Mouse (Mus musculus) hindbrain, postnatal 0 days (tissue): ENCODE data around the gene Rtp1. TPM values are rescaled to one million over a fixed set of nuclear protein-coding genes. Genes with fewer than 3 reads are reported as not detected.
A peak's percentile ranks its signal among the peaks of the same experiment; 100 is the strongest.

ENCODE experiments used
- ATAC-seq: fragments of 200-750 bp; cut with Nextera tagmentation; 2 replicates; pipeline ENCODE4 v1.8.0; 2017; ENCODE audit warnings: mild to moderate bottlenecking, moderate TSS enrichment, moderate library complexity
- DNase-seq: peaks from one replicate; pipeline ENCODE4 v3.0.0-alpha.2; 2015; ENCODE audit warnings: low spot score
- H3K27ac ChIP-seq: fragments of 300-500 bp; sonication (generic); 2 replicates; pipeline ENCODE4 v1.5.1; 2014; ENCODE audit warnings: mild to moderate bottlenecking
- H3K27me3 ChIP-seq: fragments of 300-500 bp; sonication (generic); 2 replicates; pipeline ENCODE4 v1.6.1; 2014; ENCODE audit warnings: low read length, mixed read lengths; ENCODE audit not compliant: insufficient read depth
- H3K36me3 ChIP-seq: fragments of 300-500 bp; sonication (generic); 2 replicates; pipeline ENCODE4 v1.6.1; 2014; ENCODE audit warnings: low read length, mixed read lengths; ENCODE audit not compliant: insufficient read depth
- H3K4me1 ChIP-seq: fragments of 300-500 bp; sonication (generic); 2 replicates; pipeline ENCODE4 v1.6.1; 2014; ENCODE audit warnings: antibody characterized with exemption, low read length, mixed read lengths; ENCODE audit not compliant: insufficient read depth
- H3K4me2 ChIP-seq: fragments of 300-500 bp; sonication (generic); 2 replicates; pipeline ENCODE4 v1.6.1; 2014; ENCODE audit warnings: low read depth, mild to moderate bottlenecking, low read length, moderate library complexity, mixed read lengths
- H3K4me3 ChIP-seq: fragments of 300-500 bp; sonication (generic); 2 replicates; pipeline ENCODE4 v1.5.1; 2014; ENCODE audit warnings: low read length
- H3K9ac ChIP-seq: fragments of 300-500 bp; sonication (generic); replicated peaks from 2 replicates; pipeline ENCODE4 v1.6.1; 2014; ENCODE audit warnings: mild to moderate bottlenecking, low read length, moderate library complexity, mixed read lengths
- H3K9me3 ChIP-seq: fragments of 300-500 bp; sonication (generic); 2 replicates; pipeline ENCODE4 v1.6.1; 2016; ENCODE audit warnings: low read length, mixed read lengths
- CTCF ChIP-seq: IDR thresholded peaks from 2 replicates; pipeline ENCODE4 v1.5.1; 2016; ENCODE audit warnings: antibody characterized with exemption, control low read depth, low read depth
- WGBS: fragments of 180-500 bp; shearing (Covaris S2); extraction: QIAGEN DNeasy Blood & Tissue Kit; methylation state at CpG from one replicate; pipeline ENCODE4 v1.1.7; 2014; 5-methylcytosine and 5-hydroxymethylcytosine counted together
- polyA plus RNA-seq: library from polyadenylated mRNA; unstranded; fragments of >200 nt; fragmentation: Nextera tagmentation; extraction: Ambion mirVana; gene quantifications from 2 replicates; pipeline ENCODE4 v1.2.1, GENCODE M21; 2015
- total RNA-seq: library from RNA; depleted of rRNA; stranded (reverse); fragments of >200 nt; gene quantifications from 2 replicates; pipeline ENCODE4 v1.2.3, GENCODE M21; 2014; rRNA removed

Rtp1 gene
- 0.29 and 0.99 TPM in 2 replicates for total RNA-seq
- 0.21 and 0.36 TPM in 2 replicates for polyA plus RNA-seq

DNA sequence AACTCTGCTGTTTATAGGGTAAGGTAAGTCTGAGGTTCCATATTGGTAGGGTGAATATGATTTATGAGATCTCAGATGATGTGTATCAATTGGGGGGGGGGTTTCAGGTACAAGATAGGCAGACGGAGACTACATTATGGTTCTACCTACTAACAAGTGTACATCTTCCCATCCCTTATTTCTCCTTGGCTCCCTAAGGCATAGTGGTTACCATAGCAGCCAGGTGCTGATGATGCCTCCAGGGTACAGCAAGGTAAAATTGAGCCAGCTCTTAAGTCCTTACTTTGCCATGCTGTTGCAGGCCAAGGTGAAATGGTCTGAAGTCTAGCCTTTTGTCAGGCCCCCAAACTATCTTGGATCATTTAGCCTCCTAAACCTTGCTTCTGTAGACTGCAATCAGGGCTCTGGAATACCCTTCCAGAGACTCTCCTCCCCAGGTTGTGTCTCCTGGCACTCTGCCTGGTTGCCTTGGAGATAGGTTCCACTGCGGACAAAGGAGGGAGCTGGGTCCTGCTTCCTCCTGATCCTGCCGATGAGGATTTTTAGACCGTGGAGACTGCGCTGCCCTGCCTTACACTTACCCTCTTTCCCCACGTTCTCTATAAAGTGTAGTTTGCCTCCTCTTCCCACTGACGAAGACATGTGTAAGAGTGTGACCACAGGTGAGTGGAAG, at the start of gene Rtp1:
TSS of gene Rtp1 (plus strand) at position 487 of the 673 bp plus-strand sequence.
- ATAC-seq: peak; percentile 40; the same call in 1 of the 2 replicates
- H3K27ac ChIP-seq: no peak within 1 kb of the TSS
- 66% methylated on average over 7 of the region's 7 CpGs for WGBS
- H3K9ac ChIP-seq: no peak within 1 kb of the TSS
- TF ChIP-seq CTCF: no peak
- no peaks in the 10 kb centered on the region for H3K9me3 ChIP-seq
- H3K4me1 ChIP-seq: peaks cover 3% of the 10 kb centered on the region; the same call in 1 of the 2 replicates
- H3K4me3 ChIP-seq: no peak within 1 kb of the TSS
- no peak within 1 kb of the TSS for H3K4me2 ChIP-seq
- H3K36me3 ChIP-seq: no peaks in the 10 kb centered on the region
- no peaks in the 10 kb centered on the region for H3K27me3 ChIP-seq
- DNase-seq: peak; percentile 54

GRCm38 (mm10) chr16:23379536-23380230, 49.2 kb upstream of the Rtp1 start:
- Histone ChIP-seq H3K27me3 (no peaks in the 10 kb centered on the region), H3K9me3 (no peaks in the 10 kb centered on the region), H3K4me1 (no peaks in the 10 kb centered on the region), H3K4me2 (no peak overlapping the region), H3K4me3 (no peak overlapping the region), H3K27ac (no peak overlapping the region), H3K9ac (no peak overlapping the region), H3K36me3 (no peaks in the 10 kb centered on the region)
- no peak for TF ChIP-seq CTCF
- DNase-seq (no peak), ATAC-seq (no peak)
- 63% methylated on average over 3 of the region's 3 CpGs for WGBS

- no peak overlapping the region for H3K27ac ChIP-seq
- TF ChIP-seq CTCF: no peak
- ATAC-seq (no peak), DNase-seq (no peak)
- no peak overlapping the region for H3K4me2 ChIP-seq
- no peak overlapping the region for H3K4me3 ChIP-seq
- no peaks in the 10 kb centered on the region for H3K4me1 ChIP-seq
- no peak overlapping the region for H3K9ac ChIP-seq
- H3K9me3 ChIP-seq: no peaks in the 10 kb centered on the region
- no peaks in the 10 kb centered on the region for H3K27me3 ChIP-seq
- no peaks in the 10 kb centered on the region for H3K36me3 ChIP-seq
Measured at GRCm38 (mm10) chr16:23384304-23384703, 44.6 kb upstream of the Rtp1 start.

DNA sequence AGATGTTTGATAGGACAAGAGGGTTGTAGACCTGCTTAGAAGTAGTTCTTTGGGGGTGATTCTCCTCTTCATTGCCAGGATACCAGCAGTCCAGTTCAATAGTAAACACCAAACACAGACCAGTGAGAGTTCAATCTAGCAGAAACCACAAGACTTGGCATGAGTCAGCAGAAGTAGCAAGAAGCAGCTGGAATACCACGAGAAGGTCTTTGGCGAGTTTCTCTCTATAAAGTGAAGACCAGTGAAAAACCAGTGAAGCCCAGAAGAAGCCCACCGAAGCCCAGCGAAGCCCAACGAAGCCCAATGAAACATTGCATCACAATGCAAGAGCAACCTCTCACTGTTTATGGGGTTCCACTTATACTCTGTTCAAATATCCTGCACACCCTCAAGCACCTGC, 31.0 kb upstream of the Rtp1 start:
- WGBS: 84% methylated on average over 5 of the region's 5 CpGs
- ATAC-seq (no peak), DNase-seq (no peak)
- Histone ChIP-seq H3K4me2 (no peak overlapping the region), H3K27ac (no peak overlapping the region), H3K36me3 (no peaks in the 10 kb centered on the region), H3K9me3 (no peaks in the 10 kb centered on the region), H3K9ac (no peak overlapping the region), H3K27me3 (no peaks in the 10 kb centered on the region), H3K4me3 (no peak overlapping the region), H3K4me1 (no peaks in the 10 kb centered on the region)
- no peak for TF ChIP-seq CTCF

GRCm38 (mm10) chr16:23401463-23401862, 27.5 kb upstream of the Rtp1 start:
- Histone ChIP-seq H3K4me1 (no peaks in the 10 kb centered on the region), H3K27me3 (no peaks in the 10 kb centered on the region), H3K4me3 (no peak overlapping the region), H3K4me2 (no peak overlapping the region), H3K36me3 (no peaks in the 10 kb centered on the region), H3K27ac (no peak overlapping the region), H3K9ac (no peak overlapping the region), H3K9me3 (no peaks in the 10 kb centered on the region)
- 62% methylated on average over 4 of the region's 4 CpGs for WGBS
- TF ChIP-seq CTCF: no peak
- ATAC-seq (no peak), DNase-seq (no peak)

GRCm38 (mm10) chr16:23401959-23402358, 27.0 kb upstream of the Rtp1 start:
- no peaks in the 10 kb centered on the region for H3K36me3 ChIP-seq
- H3K9ac ChIP-seq: no peak overlapping the region
- DNase-seq (no peak), ATAC-seq (no peak)
- no peak for TF ChIP-seq CTCF
- no peaks in the 10 kb centered on the region for H3K27me3 ChIP-seq
- 68% methylated on average over 3 of the region's 3 CpGs for WGBS
- H3K4me2 ChIP-seq: no peak overlapping the region
- no peaks in the 10 kb centered on the region for H3K9me3 ChIP-seq
- H3K4me1 ChIP-seq: no peaks in the 10 kb centered on the region
- H3K4me3 ChIP-seq: no peak overlapping the region
- H3K27ac ChIP-seq: no peak overlapping the region
